Comparison of ENCODE assay signal across 8 mouse cellular contexts in genomic region chr13:69531431-69531830, GRCm38 (mm10). TPM values are rescaled to one million over a fixed set of nuclear protein-coding genes. Genes with fewer than 3 reads are reported as not detected.
A peak's percentile ranks its signal among the peaks of the same experiment; 100 is the strongest.
DNase-seq lines count a peak whose midpoint lies in the region; ATAC-seq and TF ChIP-seq lines count a peak whose summit lies in the region.

No protein-coding gene starts in this region.

- H3ac ChIP-seq in myocyte (ENCODE audit: control insufficient read depth, insufficient read length): no peak overlapping the region

- intact Hi-C loops in left cerebral cortex, postnatal 10 days (cut with DNase I): no loop called here

- peaks cover 21% of the 10 kb centered on the region; the same call in 1 of the 2 replicates for H3K36me3 ChIP-seq in embryonic facial prominence, embryonic 14.5 days (ENCODE audit: control insufficient read depth, insufficient read depth, low read length)
- 0 out of 2 replicates have a peak, but pooled peaks cover 5% of the 10 kb centered on the region for H3K36me3 ChIP-seq in intestine, embryonic 15.5 days
- H3K36me3 ChIP-seq in myocyte (ENCODE audit: control insufficient read depth, insufficient read depth): no peaks in the 10 kb centered on the region

- no peaks in the 10 kb centered on the region for H3K9me3 ChIP-seq in embryonic facial prominence, embryonic 14.5 days (ENCODE audit: control insufficient read depth, low read length)
- no peaks in the 10 kb centered on the region for H3K9me3 ChIP-seq in intestine, embryonic 15.5 days

- H3K4me1 ChIP-seq in embryonic facial prominence, embryonic 14.5 days (ENCODE audit: control insufficient read depth, insufficient read depth, low read length): peaks cover 36% of the 10 kb centered on the region
- peaks cover 45% of the 10 kb centered on the region for H3K4me1 ChIP-seq in intestine, embryonic 15.5 days (replicated peaks)

- 39% methylated on average over 6 of the region's 6 CpGs for whole genome bisulfite sequencing in embryonic facial prominence, embryonic 14.5 days
- WGBS in intestine, embryonic 15.5 days: 51% methylated on average over 6 of the region's 6 CpGs

- peak overlapping the region; percentile 89 for H3K9ac ChIP-seq in embryonic facial prominence, embryonic 14.5 days (ENCODE audit: low read depth, low read length)
- H3K9ac ChIP-seq in intestine, embryonic 15.5 days: peak overlapping the region; percentile 28; the same call in 1 of the 2 replicates

- no peak for ATAC-seq in embryonic facial prominence, embryonic 14.5 days (ENCODE audit: low read depth)
- ATAC-seq in intestine, embryonic 15.5 days: no peak

- H3K27me3 ChIP-seq in embryonic facial prominence, embryonic 14.5 days (replicated peaks; ENCODE audit: control insufficient read depth, insufficient read depth, low read length): no peaks in the 10 kb centered on the region
- H3K27me3 ChIP-seq in intestine, embryonic 15.5 days (replicated peaks): no peaks in the 10 kb centered on the region
- H3K27me3 ChIP-seq in myocyte (ENCODE audit: control insufficient read depth, insufficient read depth, insufficient read length): no peaks in the 10 kb centered on the region

- peak; percentile 33 for DNase-seq in kidney, adult 9 months
- no peak for DNase-seq in kidney, postnatal 36 days
- DNase-seq in embryonic facial prominence, embryonic 14.5 days (ENCODE audit: low spot score): no peak
- no peak for DNase-seq in left cerebral cortex, postnatal 10 days (ENCODE audit: extremely low spot score in 1 of 2, low spot score in 2 of 2)
- no peak for DNase-seq in thymus, postnatal 0 days (ENCODE audit: low spot score)
- no peak for DNase-seq in left cerebral cortex, adult 8-10 months (ENCODE audit: low spot score in 2 of 2)

- no peak overlapping the region for H3K27ac ChIP-seq in embryonic facial prominence, embryonic 14.5 days (replicated peaks; ENCODE audit: low read depth, low read length)
- no peak overlapping the region for H3K27ac ChIP-seq in intestine, embryonic 15.5 days

- H3K4me2 ChIP-seq in embryonic facial prominence, embryonic 14.5 days (ENCODE audit: low read depth, low read length): peak overlapping the region; percentile 86
- H3K4me2 ChIP-seq in intestine, embryonic 15.5 days (replicated peaks): peak overlapping the region; percentile 83
- peak overlapping the region; percentile 92 for H3K4me2 ChIP-seq in myocyte (ENCODE audit: low read depth)

- H3K4me3 ChIP-seq in embryonic facial prominence, embryonic 14.5 days (ENCODE audit: low read depth, low read length): peak overlapping the region; percentile 94; the same call in 1 of the 2 replicates
- H3K4me3 ChIP-seq in intestine, embryonic 15.5 days (replicated peaks): peak overlapping the region; percentile 75
- peak overlapping the region; percentile 58 for H3K4me3 ChIP-seq in myocyte

- TF ChIP-seq POLR2A in myocyte (IDR thresholded peaks at IDR 0.05; ENCODE audit: insufficient read length, low read depth): no peak

- H3K79me2 ChIP-seq in myocyte (ENCODE audit: control insufficient read depth, insufficient read depth): peaks cover 69% of the 10 kb centered on the region

TF ChIP-seq in myocyte, 11 proteins besides CTCF, POLR2A, EP300 and RAD21:
- TF ChIP-seq TCF3 (IDR thresholded peaks at IDR 0.05; ENCODE audit: insufficient read length, low read depth): no peak
- no peak for TF ChIP-seq REST (IDR thresholded peaks at IDR 0.05; ENCODE audit: insufficient read depth, insufficient read length)
- no peak for TF ChIP-seq SRF (IDR thresholded peaks at IDR 0.05; ENCODE audit: control insufficient read depth, insufficient read length, low read depth)
- TF ChIP-seq E2F4 (IDR thresholded peaks at IDR 0.05; ENCODE audit: insufficient read depth): no peak
- TF ChIP-seq MAX (IDR thresholded peaks at IDR 0.05; ENCODE audit: low read depth): no peak
- TF ChIP-seq POLR2AphosphoS2 (IDR thresholded peaks at IDR 0.05; ENCODE audit: insufficient read length, low read depth): no peak
- no peak for TF ChIP-seq MYOG (IDR thresholded peaks at IDR 0.05; ENCODE audit: control insufficient read depth in 1 of 3, insufficient read depth in 1 of 3, insufficient read length in 2 of 3, low read depth in 2 of 3)
- no peak for TF ChIP-seq USF1 (IDR thresholded peaks at IDR 0.05; ENCODE audit: low read depth)
- no peak for TF ChIP-seq CEBPB (IDR thresholded peaks at IDR 0.05; ENCODE audit: insufficient read depth, poor library complexity, severe bottlenecking)
- no peak for TF ChIP-seq MYOD1 (IDR thresholded peaks at IDR 0.05; ENCODE audit: control insufficient read depth in 1 of 3, insufficient read length in 2 of 3, low read depth in 2 of 3)
- no peak for TF ChIP-seq TCF12 (IDR thresholded peaks at IDR 0.05; ENCODE audit: insufficient read depth, poor library complexity, severe bottlenecking)
TF ChIP-seq in myocyte: peak in this region for 0.

RNA-seq across cellular contexts. Expression of gene Nsun2, which starts 2.1 kb away (rescaled TPM):
- 112 and 128 TPM in 2 replicates for polyA plus RNA-seq in embryonic facial prominence, embryonic 14.5 days (2014; fragmentation: Nextera tagmentation; extraction: Ambion mirVana)
- polyA plus RNA-seq in intestine, embryonic 15.5 days (2015; fragmentation: Nextera tagmentation; extraction: Ambion mirVana): 128 and 131 TPM in 2 replicates
- polyA plus RNA-seq in myocyte (2012; fragmentation: generic; extraction: Trizol): 60.4 TPM
- 10 to 100 TPM; 67.6 to 68.9 TPM for total RNA-seq in left cerebral cortex, postnatal 10 days (2021)
- polyA plus RNA-seq in thymus, postnatal 0 days (2015; fragmentation: Nextera tagmentation; extraction: Ambion mirVana): 126 and 131 TPM in 2 replicates
- 10 to 100 TPM; 73.7 to 94.6 (median 86.7) TPM for total RNA-seq in left cerebral cortex, adult 8-10 months (2022)

RNA-seq across cellular contexts. Expression of gene Tent4a, which starts 3.0 kb away (rescaled TPM):
- 7.7 and 7.8 TPM in 2 replicates for polyA plus RNA-seq in embryonic facial prominence, embryonic 14.5 days (2014; fragmentation: Nextera tagmentation; extraction: Ambion mirVana)
- polyA plus RNA-seq in intestine, embryonic 15.5 days (2015; fragmentation: Nextera tagmentation; extraction: Ambion mirVana): 4.0 and 4.6 TPM in 2 replicates
- 12.1 TPM for polyA plus RNA-seq in myocyte (2012; fragmentation: generic; extraction: Trizol)
- 10 to 100 TPM; 34.3 to 40.3 TPM for total RNA-seq in left cerebral cortex, postnatal 10 days (2021)
- polyA plus RNA-seq in thymus, postnatal 0 days (2015; fragmentation: Nextera tagmentation; extraction: Ambion mirVana): 3.7 and 5.4 TPM in 2 replicates
- 10 to 100 TPM; 40.9 to 45.1 (median 44.2) TPM for total RNA-seq in left cerebral cortex, adult 8-10 months (2022)
